In genomic region chr2:36216546-36216945, GRCm38 (mm10) we compare ENCODE assay signal across 10 mouse cellular contexts. TPM values are rescaled to one million over a fixed set of nuclear protein-coding genes. Genes with fewer than 3 reads are reported as not detected.
DNase-seq lines count a peak whose midpoint lies in the region; ATAC-seq and TF ChIP-seq lines count a peak whose summit lies in the region.
"Had no signal": no experiment of that assay in that cellular context is flagged by ENCODE, and none has a peak within 500 bp of the region (broad histone marks: within the 10 kb centered on the region; RNA-seq: fewer than 3 reads in every experiment).

No protein-coding gene starts in this region.

- no peak for TF ChIP-seq CTCF in layer of hippocampus, adult 2 months (conservative IDR thresholded peaks at IDR 0.05)

- no peak overlapping the region for H3K9ac ChIP-seq in liver, embryonic 12.5 days
- H3K9ac ChIP-seq: hindbrain, embryonic 15.5 days; limb, embryonic 13.5 days had no signal

- peak; percentile 30 for DNase-seq in layer of hippocampus, adult 11-12 months (ENCODE audit: low spot score)
- no peak for DNase-seq in layer of hippocampus, adult 2 months (ENCODE audit: low spot score in 2 of 2)
- no peak for DNase-seq in left cerebral cortex, adult 11 months (ENCODE audit: low spot score)
- DNase-seq in cerebellum, adult 18-20 months, result no peak
- DNase-seq in ovary, postnatal 10 days (ENCODE audit: low spot score), result no peak

- H3K27me3 ChIP-seq in liver, embryonic 12.5 days (replicated peaks), result peaks cover 22% of the 10 kb centered on the region

- H3K27ac ChIP-seq in layer of hippocampus, adult 2 months, result no peak overlapping the region
- peak overlapping the region; percentile 31; the same call in 1 of the 2 replicates for H3K27ac ChIP-seq in liver, embryonic 12.5 days
- H3K27ac ChIP-seq: hindbrain, embryonic 15.5 days; limb, embryonic 13.5 days had no signal

- H3K4me3 ChIP-seq in layer of hippocampus, adult 2 months, result no peak overlapping the region
- H3K4me3 ChIP-seq in liver, embryonic 12.5 days, result no peak overlapping the region
- H3K4me3 ChIP-seq: hindbrain, embryonic 15.5 days; limb, embryonic 13.5 days had no signal

- no peaks in the 10 kb centered on the region for H3K36me3 ChIP-seq in liver, embryonic 12.5 days
- H3K36me3 ChIP-seq: hindbrain, embryonic 15.5 days; limb, embryonic 13.5 days had no signal

- peaks cover 39% of the 10 kb centered on the region for H3K4me1 ChIP-seq in liver, embryonic 12.5 days

- H3K9me3 ChIP-seq in liver, embryonic 12.5 days (replicated peaks), result no peaks in the 10 kb centered on the region
- H3K9me3 ChIP-seq: hindbrain, embryonic 15.5 days; limb, embryonic 13.5 days had no signal

- peak; percentile 64 for ATAC-seq in granulocyte monocyte progenitor cell, adult 5-6 weeks (replicated peaks; ENCODE audit: poor library complexity, severe bottlenecking)
- ATAC-seq in liver, embryonic 12.5 days, result peak; percentile 11; the same call in 1 of the 2 replicates
- peak; percentile 61 for ATAC-seq in megakaryocyte progenitor cell, adult 5-6 weeks (replicated peaks; ENCODE audit: poor library complexity)

- no peak overlapping the region for H3K4me2 ChIP-seq in liver, embryonic 12.5 days
- H3K4me2 ChIP-seq: hindbrain, embryonic 15.5 days; limb, embryonic 13.5 days had no signal

RNA-seq across cellular contexts. Expression of gene Ptgs1, which starts 13.7 kb away (rescaled TPM):
- 10 to 100 TPM; 17.1 to 19.1 TPM for total RNA-seq in layer of hippocampus, adult 2 months (2021)
- 20.8 and 21.8 TPM in 2 replicates for total RNA-seq in granulocyte monocyte progenitor cell, adult 5-6 weeks (2014; fragmentation: Nextera tagmentation)
- 30.5 and 31.0 TPM in 2 replicates for total RNA-seq in granulocyte monocyte progenitor cell, adult 5-6 weeks (2017)
- 21.1 and 21.4 TPM in 2 replicates for polyA plus RNA-seq in liver, embryonic 12.5 days (2016; fragmentation: Nextera tagmentation; extraction: Ambion mirVana)
- 32.0 and 36.6 TPM in 2 replicates for total RNA-seq in megakaryocyte progenitor cell, adult 5-6 weeks (2015)
- total RNA-seq in megakaryocyte progenitor cell, adult 5-6 weeks (2017), result 40.4 and 40.5 TPM in 2 replicates

Comparison
In these comparisons a context has a peak if more than half of its experiments do, and no peak if none do; other contexts are left out.
1. ATAC-seq: peak in every context shown above with its lines; median percentile 64 in granulocyte monocyte progenitor cell, adult 5-6 weeks; 61 in megakaryocyte progenitor cell, adult 5-6 weeks; 11 in liver, embryonic 12.5 days.